Mouse (Mus musculus): ENCODE results near the gene Ccdc184.

GRCm38 (mm10) chr15:98170917-98171316 is 4.0 kb downstream of the Ccdc184 start:
- no peak for TF ChIP-seq CTCF (IDR thresholded peaks at IDR 0.05; ENCODE audit: control insufficient read depth, insufficient read depth, low read length)
- no peak for TF ChIP-seq POLR2A (IDR thresholded peaks at IDR 0.05; ENCODE audit: borderline replicate concordance, control insufficient read depth, low read depth, low read length)
